Mouse (Mus musculus) embryonic facial prominence, embryonic 14.5 days (tissue): Measurements from ENCODE around the gene Plac1. TPM values are rescaled to one million over a fixed set of nuclear protein-coding genes. Genes with fewer than 3 reads are reported as not detected.

Experiments used
- ATAC-seq: fragments of 200-750 bp; cut with Nextera tagmentation; 2 replicates; pipeline ENCODE4 v1.8.0; 2017; ENCODE audit warnings: low read depth, moderate number of reproducible peaks, moderate TSS enrichment
- DNase-seq: peaks from one replicate; pipeline ENCODE4 v3.0.0-alpha.2; 2015; ENCODE audit warnings: low spot score
- H3K27ac ChIP-seq: fragments of 300-500 bp; sonication (generic); replicated peaks from 2 replicates; pipeline ENCODE4 v1.5.1; 2014; ENCODE audit warnings: low read depth, mild to moderate bottlenecking, low read length, moderate library complexity
- H3K27me3 ChIP-seq: fragments of 300-500 bp; sonication (generic); replicated peaks from 2 replicates; pipeline ENCODE4 v1.6.1; 2014; ENCODE audit warnings: low read length; ENCODE audit not compliant: control insufficient read depth, insufficient read depth
- H3K36me3 ChIP-seq: fragments of 300-500 bp; sonication (generic); 2 replicates; pipeline ENCODE4 v1.6.1; 2014; ENCODE audit warnings: low read length, mixed read lengths; ENCODE audit not compliant: control insufficient read depth, insufficient read depth
- H3K4me1 ChIP-seq: fragments of 300-500 bp; sonication (generic); 2 replicates; pipeline ENCODE4 v1.6.1; 2014; ENCODE audit warnings: antibody characterized with exemption, low read length; ENCODE audit not compliant: control insufficient read depth, insufficient read depth
- H3K4me2 ChIP-seq: fragments of 300-500 bp; sonication (generic); 2 replicates; pipeline ENCODE4 v1.6.1; 2014; ENCODE audit warnings: low read depth, mild to moderate bottlenecking, low read length, moderate library complexity, mixed read lengths
- H3K4me3 ChIP-seq: fragments of 300-500 bp; sonication (generic); 2 replicates; pipeline ENCODE4 v1.5.1; 2014; ENCODE audit warnings: low read depth, mild to moderate bottlenecking, low read length
- H3K9ac ChIP-seq: fragments of 300-500 bp; sonication (generic); 2 replicates; pipeline ENCODE4 v1.6.1; 2014; ENCODE audit warnings: low read depth, mild to moderate bottlenecking, low read length, moderate library complexity, mixed read lengths
- H3K9me3 ChIP-seq: fragments of 300-500 bp; sonication (generic); 2 replicates; pipeline ENCODE4 v1.6.1; 2016; ENCODE audit warnings: low read length; ENCODE audit not compliant: control insufficient read depth
- WGBS: fragments of 180-500 bp; shearing (Covaris S2); extraction: QIAGEN DNeasy Blood & Tissue Kit; methylation state at CpG from one replicate; pipeline ENCODE4 v1.1.7; 2014; 5-methylcytosine and 5-hydroxymethylcytosine counted together
- polyA plus RNA-seq: library from polyadenylated mRNA; unstranded; fragments of >200 nt; fragmentation: Nextera tagmentation; extraction: Ambion mirVana; gene quantifications from 2 replicates; pipeline ENCODE4 v1.2.1, GENCODE M21; 2014

Gene Plac1
- polyA plus RNA-seq, 1 experiment from 2014 or later = 13.7 TPM

GRCm38 (mm10) chrX:53057760-53058090 is 182.2 kb downstream of the Plac1 start:
- ATAC-seq = no peak
- Histone ChIP-seq H3K4me2 (peak overlapping the region; percentile 64), H3K9me3 (no peaks in the 10 kb centered on the region), H3K4me1 (peaks cover 7% of the 10 kb centered on the region), H3K36me3 (peaks cover 10% of the 10 kb centered on the region), H3K4me3 (peak overlapping the region; percentile 58), H3K27me3 (no peaks in the 10 kb centered on the region), H3K9ac (peak overlapping the region; percentile 85), H3K27ac (peak overlapping the region; percentile 93)
- DNase-seq = no peak
- WGBS = 31% methylated on average over 6 of the region's 6 CpGs

- peak; percentile 86 for ATAC-seq
- Histone ChIP-seq H3K9me3 (no peaks in the 10 kb centered on the region), H3K4me1 (peaks cover 10% of the 10 kb centered on the region), H3K27me3 (no peaks in the 10 kb centered on the region), H3K36me3 (peaks cover 10% of the 10 kb centered on the region), H3K4me2 (peak overlapping the region; percentile 64), H3K27ac (peak overlapping the region; percentile 93), H3K4me3 (peak overlapping the region; percentile 58), H3K9ac (peak overlapping the region; percentile 85)
- WGBS = 14% methylated on average over 20 of the region's 42 CpGs
- DNase-seq = peak; percentile 93
These were observed 182.7 kb downstream of the Plac1 start for GRCm38 (mm10) chrX:53057054-53057759.

DNA sequence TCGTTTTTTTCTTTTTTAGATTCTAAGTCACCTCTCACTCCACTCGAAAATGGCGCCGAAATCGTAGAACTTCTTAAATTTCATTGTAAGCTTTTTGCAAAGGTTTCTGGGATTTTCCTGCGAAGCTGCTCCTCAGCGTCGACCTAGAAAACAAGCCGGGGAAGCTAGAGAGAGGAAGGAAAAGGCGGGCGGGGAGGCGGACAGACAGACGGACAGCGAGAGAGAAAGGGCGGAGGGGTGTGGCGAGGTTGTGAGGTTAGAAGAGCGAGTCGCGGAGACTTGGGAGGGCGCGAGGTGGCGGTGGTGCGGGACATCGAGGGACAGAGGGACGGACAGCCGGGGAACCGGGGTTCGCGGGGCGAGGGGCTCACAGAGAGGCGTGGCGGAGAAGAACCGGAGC is 183.3 kb downstream of the Plac1 start:
- Histone ChIP-seq H3K27me3 (no peaks in the 10 kb centered on the region), H3K4me2 (peak overlapping the region; percentile 64), H3K36me3 (peaks cover 10% of the 10 kb centered on the region), H3K27ac (peak overlapping the region; percentile 93), H3K4me1 (peaks cover 11% of the 10 kb centered on the region), H3K4me3 (peak overlapping the region; percentile 58), H3K9me3 (no peaks in the 10 kb centered on the region), H3K9ac (peak overlapping the region; percentile 85)
- ATAC-seq (no peak), DNase-seq (peak; percentile 74)
- WGBS = 22% methylated on average over 30 of the region's 33 CpGs

DNA sequence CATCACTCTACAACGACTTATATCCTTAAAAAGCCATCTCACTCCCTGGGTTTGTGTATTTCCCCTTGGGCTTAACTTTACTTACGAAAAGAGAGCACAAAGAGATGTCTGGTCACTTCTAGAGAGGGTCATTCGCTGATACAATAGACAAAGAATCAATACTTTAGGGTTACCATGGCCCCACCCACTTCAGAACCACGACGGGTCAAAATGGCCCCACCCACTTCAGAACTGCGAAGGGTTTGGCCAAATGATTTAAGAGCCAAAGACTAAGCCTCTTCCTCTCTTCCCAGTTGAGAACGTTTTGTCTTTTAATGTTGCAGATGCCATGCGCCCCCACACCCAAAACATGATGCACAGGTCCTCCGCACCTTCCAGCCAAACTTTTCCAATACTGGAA is 184.1 kb downstream of the Plac1 start:
- DNase-seq = no peak
- ATAC-seq = no peak
- H3K9me3 ChIP-seq = no peaks in the 10 kb centered on the region
- 12% methylated on average over 9 of the region's 9 CpGs for WGBS
- H3K36me3 ChIP-seq = peaks cover 10% of the 10 kb centered on the region
- peak overlapping the region; percentile 58 for H3K4me3 ChIP-seq
- H3K4me2 ChIP-seq = peak overlapping the region; percentile 64
- H3K9ac ChIP-seq = peak overlapping the region; percentile 85
- H3K27ac ChIP-seq = peak overlapping the region; percentile 93
- H3K27me3 ChIP-seq = no peaks in the 10 kb centered on the region
- peaks cover 11% of the 10 kb centered on the region for H3K4me1 ChIP-seq

GRCm38 (mm10) chrX:53053885-53054284 is 186.0 kb downstream of the Plac1 start:
- Histone ChIP-seq H3K4me1 (peaks cover 9% of the 10 kb centered on the region; the same call in 1 of the 2 replicates), H3K4me2 (peak overlapping the region; percentile 64), H3K27ac (peak overlapping the region; percentile 58), H3K4me3 (peak overlapping the region; percentile 58), H3K27me3 (no peaks in the 10 kb centered on the region), H3K9ac (peak overlapping the region; percentile 56), H3K9me3 (no peaks in the 10 kb centered on the region), H3K36me3 (peaks cover 10% of the 10 kb centered on the region)
- ATAC-seq (no peak), DNase-seq (no peak)
- WGBS = 58% methylated on average over 5 of the region's 5 CpGs

GRCm38 (mm10) chrX:53052652-53053500 is 187.0 kb downstream of the Plac1 start:
- Histone ChIP-seq H3K4me1 (peaks cover 9% of the 10 kb centered on the region; the same call in 1 of the 2 replicates), H3K4me2 (peak overlapping the region; percentile 64), H3K36me3 (peaks cover 10% of the 10 kb centered on the region), H3K27me3 (no peaks in the 10 kb centered on the region), H3K4me3 (no peak overlapping the region; the same call in 1 of the 2 replicates), H3K9me3 (no peaks in the 10 kb centered on the region), H3K27ac (peak overlapping the region; percentile 65; the same call in 1 of the 2 replicates), H3K9ac (no peak overlapping the region)
- 17% methylated on average over 12 of the region's 13 CpGs for WGBS
- ATAC-seq (peak; percentile 51), DNase-seq (peak; percentile 91)

DNA sequence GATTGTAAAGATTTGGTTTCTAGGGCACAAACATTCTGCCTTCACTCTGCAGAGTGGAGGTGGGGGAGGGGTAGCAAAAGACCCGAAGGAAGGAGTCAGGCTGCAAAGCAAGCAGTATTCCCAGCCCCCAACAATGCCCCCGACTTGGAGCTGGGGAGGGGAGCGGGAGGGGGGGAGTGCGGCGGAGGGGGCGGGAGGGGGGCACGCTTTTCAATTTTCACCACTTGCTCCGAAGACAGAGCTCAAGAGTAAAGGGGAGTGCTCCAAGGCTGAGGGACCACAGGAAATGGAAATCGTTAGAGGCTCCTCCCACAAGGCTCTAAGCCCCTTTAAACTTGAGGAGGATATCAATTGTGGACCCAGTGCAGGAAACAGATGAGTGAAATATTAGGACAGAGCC is 189.6 kb downstream of the Plac1 start:
- H3K4me3 ChIP-seq = peak overlapping the region; percentile 23
- no peaks in the 10 kb centered on the region for H3K27me3 ChIP-seq
- peaks cover 10% of the 10 kb centered on the region for H3K36me3 ChIP-seq
- H3K9me3 ChIP-seq = no peaks in the 10 kb centered on the region
- peaks cover 10% of the 10 kb centered on the region; the same call in 1 of the 2 replicates for H3K4me1 ChIP-seq
- DNase-seq (no peak), ATAC-seq (no peak; the same call in 1 of the 2 replicates)
- no peak overlapping the region for H3K9ac ChIP-seq
- 13% methylated on average over 6 of the region's 9 CpGs for WGBS
- 0 out of 2 replicates have a peak overlapping the region, but pooled peaks have one; percentile 58 for H3K27ac ChIP-seq
- H3K4me2 ChIP-seq = peak overlapping the region; percentile 43

- no peak overlapping the region for H3K4me3 ChIP-seq
- no peak overlapping the region for H3K27ac ChIP-seq
- H3K4me1 ChIP-seq = peaks cover 14% of the 10 kb centered on the region; the same call in 1 of the 2 replicates
- no peak overlapping the region for H3K9ac ChIP-seq
- peaks cover 7% of the 10 kb centered on the region; the same call in 1 of the 2 replicates for H3K36me3 ChIP-seq
- no peaks in the 10 kb centered on the region for H3K9me3 ChIP-seq
- no peak for DNase-seq
- no peak for ATAC-seq
- no peak overlapping the region for H3K4me2 ChIP-seq
- WGBS = 41% methylated on average over 4 of the region's 4 CpGs
- H3K27me3 ChIP-seq = no peaks in the 10 kb centered on the region
These were observed 190.7 kb downstream of the Plac1 start for GRCm38 (mm10) chrX:53049196-53049595.
